Mouse (Mus musculus) left cerebral cortex, postnatal 4 days (tissue): ENCODE data around the gene Sptan1. TPM values are rescaled to one million over a fixed set of nuclear protein-coding genes. Genes with fewer than 3 reads are reported as not detected.

Experiments
- DNase-seq: peaks from one replicate; pipeline ENCODE4 v3.0.0-alpha.2; 2022
- intact Hi-C: fragments of 180-260 bp; cut with DNase I; formaldehyde crosslinking; loops from one replicate; pipeline ENCODE4 v1.15.1; 2025
- microRNA-seq: library from miRNA; unstranded; fragments of <30 nt; microRNA quantifications from one replicate; pipeline ENCODE4 v1.2.0, GENCODE M21; 2022
- total RNA-seq, 2 experiments: library from RNA; stranded (reverse); gene quantifications; 2 replicates each; pipeline ENCODE4 v1.2.3; 2021

The Sptan1 gene
- total RNA-seq, 2 experiments from 2014 or later, result 880 to 916 TPM

DNA sequence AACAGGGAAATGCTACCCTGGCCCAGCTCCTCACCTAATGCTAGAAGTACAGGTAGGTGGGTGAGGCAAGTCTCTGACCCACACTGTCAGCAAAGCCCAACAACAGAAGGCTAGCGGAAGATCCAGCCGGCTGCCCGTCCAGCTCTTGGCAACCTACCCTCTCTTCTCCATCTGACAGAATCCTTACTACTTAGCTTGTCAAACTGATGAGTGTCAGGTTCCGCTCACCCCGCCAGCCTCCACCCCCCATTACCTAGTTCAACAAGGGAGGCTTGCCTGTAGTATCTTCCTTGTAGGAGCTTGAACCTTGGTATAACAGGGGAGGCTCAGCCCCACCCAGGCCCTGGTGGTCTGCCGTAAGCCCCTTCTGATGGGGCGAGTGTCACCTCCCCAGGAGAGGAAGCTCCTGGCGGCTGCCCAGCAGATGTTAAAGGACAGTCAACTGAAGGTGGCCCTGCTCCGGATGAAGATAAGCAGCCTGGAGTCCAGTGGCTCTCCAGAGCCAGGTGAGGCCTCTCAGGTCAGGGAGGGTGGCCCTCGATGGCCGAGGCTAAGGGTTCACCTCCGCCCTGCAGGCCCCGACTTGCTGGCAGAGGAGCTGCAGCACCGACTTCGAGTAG, 114.9 kb downstream of the Sptan1 start:
- intact Hi-C loops, result no loop called here
- DNase-seq, result no peak

Small RNAs within 50 kb of the gene (microRNA-seq; reads per million reads assigned to microRNA genes)
- gene Mir6997, result 5.4 reads per million, percentile 13 among the genes with 10 or more reads in this experiment

Other genes starting within 250 kb of the Sptan1 start
- gene Gm13420, start 213.9 kb upstream of the Sptan1 start, total RNA-seq, result 1 to 10 TPM; 1.2 to 1.7 TPM
- not detected for gene Gm13547, start 206.2 kb upstream of the Sptan1 start, total RNA-seq
- gene Coq4, start 178.1 kb upstream of the Sptan1 start, total RNA-seq, result 10 to 100 TPM; 32.7 to 38.4 TPM
- 10 to 100 TPM; 48.2 to 51.1 TPM for gene Trub2, start 177.1 kb upstream of the Sptan1 start, total RNA-seq
- 10 to 100 TPM; 80.4 to 86.7 TPM for gene Slc27a4, start 162.9 kb upstream of the Sptan1 start, total RNA-seq
- 10 to 100 TPM; 46.1 to 51.1 TPM for gene Urm1, start 145.5 kb upstream of the Sptan1 start, total RNA-seq
- gene Cercam, start 96.4 kb upstream of the Sptan1 start, total RNA-seq, result 10 to 100 TPM; 17.5 to 19.0 TPM
- gene Odf2, start 76.3 kb upstream of the Sptan1 start, total RNA-seq, result 100 to 1,000 TPM; 119 TPM
- gene Gle1, start 30.1 kb upstream of the Sptan1 start, total RNA-seq, result 10 to 100 TPM; 57.2 to 59.2 TPM
- 10 to 100 TPM; 61.4 to 71.8 TPM for gene Wdr34, start 83.3 kb downstream of the Sptan1 start, total RNA-seq
- 100 to 1,000 TPM; 323 to 344 TPM for gene Set, start 91.8 kb downstream of the Sptan1 start, total RNA-seq
- gene Pkn3, start 112.1 kb downstream of the Sptan1 start, total RNA-seq, result 1 to 10 TPM; 2.1 to 2.6 TPM
- gene Zdhhc12, start 128.1 kb downstream of the Sptan1 start, total RNA-seq, result 10 to 100 TPM; 14.9 to 15.6 TPM
- 10 to 100 TPM; 80.8 to 88.0 TPM for gene Zer1, start 159.0 kb downstream of the Sptan1 start, total RNA-seq
- 10 to 100 TPM; 84.9 to 87.6 TPM for gene Tbc1d13, start 168.2 kb downstream of the Sptan1 start, total RNA-seq
- 10 to 100 TPM; 13.3 to 15.8 TPM for gene Endog, start 205.9 kb downstream of the Sptan1 start, total RNA-seq
- gene Spout1, start 212.9 kb downstream of the Sptan1 start, total RNA-seq, result 10 to 100 TPM; 36.7 to 37.7 TPM
- 10 to 100 TPM; 12.0 to 12.7 TPM for gene Kyat1, start 240.3 kb downstream of the Sptan1 start, total RNA-seq